Mouse (Mus musculus) natural killer cell, adult 2 months (primary cell): ENCODE data around the gene Anxa5.

Experiments
- DNase-seq, 2 experiments: peaks; one replicate each; pipeline ENCODE4 v3.0.0; 2022; ENCODE audit warnings: low spot score in 2 of 2

Anxa5 gene

DNA sequence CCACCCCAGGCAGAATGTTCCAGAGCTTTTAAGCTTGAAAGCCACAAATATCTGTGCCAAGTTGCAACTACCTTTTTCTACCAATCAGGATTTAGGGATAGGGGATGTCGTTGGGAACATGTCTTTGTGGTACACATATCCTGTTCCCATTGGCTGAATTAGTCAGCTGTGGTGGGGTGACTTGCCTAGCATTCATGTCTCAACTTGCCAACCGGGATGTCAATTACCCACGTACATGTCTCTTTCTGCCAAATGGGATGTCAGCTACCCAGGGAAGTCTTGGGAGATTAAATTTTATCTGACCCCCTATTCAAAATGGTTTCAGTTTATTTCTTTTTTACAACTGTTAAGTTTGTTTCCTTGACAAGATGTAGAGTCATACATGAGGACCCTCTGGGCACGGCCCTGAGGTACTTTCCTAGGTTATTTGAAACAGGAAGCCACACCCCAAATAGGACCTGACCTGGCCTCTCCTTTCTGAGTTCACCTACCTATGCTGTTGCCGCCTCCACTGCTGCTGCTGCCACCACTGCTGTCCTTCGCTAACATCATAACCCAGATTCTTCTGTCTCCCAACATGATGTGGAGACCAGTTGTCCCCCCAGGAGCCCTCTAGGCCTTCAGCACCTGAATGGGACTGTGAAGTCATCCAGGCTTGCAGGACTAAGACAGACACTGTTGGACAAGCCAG lies 13.3 kb upstream of the Anxa5 start:
- DNase-seq = no peak

DNA sequence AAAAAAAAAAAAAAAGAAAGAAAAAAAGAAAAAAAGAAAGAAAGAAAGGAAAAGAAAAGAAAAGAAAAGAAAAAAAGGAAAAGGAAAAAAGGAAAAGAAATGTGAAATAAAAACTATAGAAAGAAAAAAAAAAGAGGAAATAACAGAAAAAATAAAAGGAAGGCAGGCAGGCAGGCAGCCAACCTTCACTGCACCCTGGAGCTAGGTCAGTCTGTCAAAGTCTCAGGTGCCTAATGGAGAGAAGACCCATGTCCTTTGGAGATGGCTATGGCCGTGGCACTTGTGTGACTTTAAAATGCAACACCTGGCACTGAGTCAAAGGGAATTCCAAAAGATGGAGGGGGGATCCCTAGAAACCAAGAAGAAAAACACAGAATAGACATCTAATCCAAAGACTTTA lies 12.7 kb upstream of the Anxa5 start:
- DNase-seq = no peak

GRCm38 (mm10) chr3:36486881-36487280 lies 11.2 kb upstream of the Anxa5 start:
- no peak for DNase-seq

GRCm38 (mm10) chr3:36486176-36486575 lies 10.5 kb upstream of the Anxa5 start:
- no peak for DNase-seq

- no peak for DNase-seq
These were observed 8.6 kb upstream of the Anxa5 start for GRCm38 (mm10) chr3:36484292-36484691.

DNA sequence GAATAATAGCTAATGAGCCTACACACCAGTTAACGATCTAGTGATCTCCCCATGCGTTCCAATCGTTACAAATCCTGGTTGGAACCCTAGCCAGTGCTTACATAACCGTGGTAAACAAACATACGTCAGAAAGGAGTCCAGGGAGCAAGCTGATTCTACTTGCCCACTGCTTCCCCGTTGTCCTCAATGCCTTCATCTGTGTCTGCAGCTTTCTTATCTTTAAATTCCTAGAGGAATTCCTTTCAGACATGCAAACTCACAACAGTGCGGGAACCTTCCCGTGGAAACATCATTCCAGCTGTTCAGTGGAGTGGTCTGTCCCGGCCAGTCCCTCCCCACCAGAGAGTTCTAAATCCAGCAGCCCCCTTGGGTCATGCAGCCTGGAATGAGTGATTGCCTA lies 7.2 kb upstream of the Anxa5 start:
- DNase-seq = no peak

DNA sequence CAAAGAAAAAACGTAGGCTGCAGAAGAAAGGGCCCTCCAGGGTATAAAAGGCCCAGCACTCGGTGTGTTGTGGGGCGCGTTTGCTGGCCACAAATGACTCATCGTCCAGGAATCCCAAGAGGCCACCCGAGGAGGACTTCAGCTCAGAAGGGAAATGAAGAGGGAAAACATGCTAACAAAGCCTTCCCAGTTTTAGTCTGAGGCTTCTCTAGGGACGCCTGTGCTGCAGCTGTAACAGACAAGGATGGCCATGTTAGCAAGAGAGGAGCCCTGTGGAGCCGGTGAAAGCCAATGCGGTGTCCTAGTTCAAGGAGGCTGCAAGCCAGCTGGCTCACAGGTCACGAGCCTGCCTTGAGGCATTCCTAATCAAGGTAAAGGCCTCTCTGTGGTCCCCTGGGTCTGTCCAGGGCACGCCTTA lies 6.1 kb upstream of the Anxa5 start:
- no peak for DNase-seq

- no peak for DNase-seq
These were observed 4.8 kb upstream of the Anxa5 start for GRCm38 (mm10) chr3:36480486-36480885.

DNA sequence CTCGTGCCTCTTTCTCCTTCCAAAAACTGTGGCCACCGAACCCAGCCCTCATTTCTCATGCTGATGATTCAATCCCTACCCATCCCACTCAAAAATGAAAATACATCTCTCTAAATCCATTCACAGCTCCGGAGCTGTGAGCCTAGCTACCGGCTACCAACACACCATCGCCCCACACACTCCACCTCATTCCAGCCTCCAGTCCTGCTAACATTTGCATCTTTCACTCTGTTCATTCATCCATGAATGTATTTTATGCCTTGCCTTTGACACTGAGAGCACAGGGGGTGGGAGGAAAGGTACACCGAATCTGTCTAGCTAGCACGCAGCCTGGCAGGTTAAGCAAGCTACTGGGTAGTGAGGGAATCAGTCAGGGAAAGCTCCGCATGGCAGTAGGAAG lies 3.1 kb upstream of the Anxa5 start:
- DNase-seq = no peak

DNA sequence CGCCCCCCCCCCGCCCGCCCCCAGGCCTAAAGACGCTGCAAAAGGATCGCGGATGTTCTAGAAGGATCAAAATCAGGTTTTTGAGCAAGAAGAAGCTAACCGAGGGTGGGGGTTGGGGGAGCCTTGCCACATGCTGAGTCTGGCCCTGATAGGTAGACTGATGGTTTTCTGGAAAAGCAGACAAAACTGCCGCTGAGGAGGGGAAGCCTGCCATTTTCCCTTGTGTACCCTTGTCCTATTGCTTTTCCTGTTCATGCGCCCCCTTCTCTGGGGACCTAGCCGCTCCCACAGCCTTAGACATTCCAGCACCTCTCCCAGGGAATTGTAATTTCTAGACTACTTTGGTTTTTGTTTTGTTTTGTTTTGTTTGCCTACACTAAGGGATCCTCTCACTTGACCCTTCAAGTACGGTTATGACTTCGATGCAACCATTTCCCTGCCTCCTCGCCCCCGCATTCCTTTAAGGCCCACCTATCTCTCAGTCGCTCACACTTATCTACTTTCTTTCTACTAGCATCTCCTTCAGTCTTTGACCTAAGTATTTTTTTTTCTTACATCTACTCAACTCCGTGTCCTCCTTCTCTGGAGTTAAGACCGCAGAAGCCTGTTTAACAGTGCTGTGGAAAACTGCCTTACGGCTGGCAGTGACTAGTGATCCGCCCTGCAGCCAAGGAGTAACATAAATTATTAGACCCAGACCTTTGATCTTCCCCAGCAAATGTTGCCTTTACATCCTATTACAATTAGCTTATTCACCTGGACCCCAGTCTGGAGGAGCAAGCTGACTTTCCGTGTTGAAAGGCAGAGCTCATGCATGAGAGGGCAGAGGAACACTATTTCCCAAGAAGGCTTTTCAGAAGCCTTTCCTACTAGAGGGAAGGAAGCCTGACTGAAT lies 814 bp upstream of the Anxa5 start:
- no peak for DNase-seq

GRCm38 (mm10) chr3:36474938-36475483 lies 683 bp downstream of the Anxa5 start:
- peak in 1 of 2 experiments; percentile 7 for DNase-seq

DNA sequence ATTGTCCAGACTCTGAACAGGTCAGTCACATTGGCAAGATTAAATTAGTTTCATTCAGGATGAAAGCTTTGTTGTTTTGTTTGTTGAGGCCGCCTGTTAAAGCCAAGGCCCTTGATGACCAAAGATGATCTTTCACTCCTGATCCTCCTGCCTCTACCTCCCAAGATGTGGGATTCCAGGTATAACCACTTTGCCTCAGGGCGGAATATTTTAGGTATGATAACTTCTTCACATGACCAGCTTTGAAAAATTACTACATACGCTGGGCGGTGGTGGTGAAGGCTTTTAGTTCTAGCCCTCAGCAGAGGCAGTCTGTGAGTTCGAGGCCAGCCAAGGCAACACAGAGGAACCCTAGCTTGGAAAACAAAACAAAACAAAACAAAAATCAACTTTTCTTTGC lies 1.3 kb downstream of the Anxa5 start:
- DNase-seq = no peak

DNA sequence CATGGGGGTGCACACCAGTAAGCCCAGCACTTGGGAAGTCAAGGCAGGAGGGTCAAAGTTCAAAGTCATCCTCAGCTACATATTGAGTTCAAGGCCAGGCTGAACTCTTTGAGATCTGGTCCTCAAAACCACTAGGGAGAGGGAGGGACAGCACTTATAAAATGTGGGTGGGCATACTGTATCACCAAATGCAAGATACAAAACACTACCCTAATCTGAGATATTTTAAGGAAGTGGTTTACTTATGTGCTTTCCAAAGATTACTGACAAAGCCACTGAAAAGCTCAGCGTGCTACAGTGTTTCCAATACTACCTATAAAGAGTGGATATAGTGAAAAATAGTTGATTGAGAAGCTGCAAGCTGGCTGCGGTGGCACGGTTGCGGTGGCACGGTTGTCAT lies 2.5 kb downstream of the Anxa5 start:
- DNase-seq = no peak

DNA sequence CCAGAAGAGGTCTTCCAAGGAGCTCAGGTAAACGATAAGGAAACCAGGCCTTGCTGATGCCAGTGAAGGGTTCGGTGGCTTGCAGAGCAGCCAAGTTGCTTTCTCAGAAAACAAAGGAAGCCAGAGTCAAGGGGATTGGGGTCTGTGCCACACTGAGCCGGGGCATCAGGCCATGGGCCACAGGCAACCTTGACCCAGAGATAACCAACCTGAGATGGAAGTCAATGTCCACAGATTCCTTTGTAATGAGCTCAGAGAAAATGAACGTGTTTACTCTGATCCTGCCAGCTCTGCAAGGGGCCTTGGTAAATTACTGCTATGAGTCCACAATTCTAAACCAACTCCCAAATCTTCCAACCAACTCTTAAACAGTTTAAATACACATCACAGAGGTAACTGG lies 3.8 kb downstream of the Anxa5 start:
- DNase-seq = no peak

GRCm38 (mm10) chr3:36468871-36469270 lies 6.8 kb downstream of the Anxa5 start:
- DNase-seq = no peak

DNA sequence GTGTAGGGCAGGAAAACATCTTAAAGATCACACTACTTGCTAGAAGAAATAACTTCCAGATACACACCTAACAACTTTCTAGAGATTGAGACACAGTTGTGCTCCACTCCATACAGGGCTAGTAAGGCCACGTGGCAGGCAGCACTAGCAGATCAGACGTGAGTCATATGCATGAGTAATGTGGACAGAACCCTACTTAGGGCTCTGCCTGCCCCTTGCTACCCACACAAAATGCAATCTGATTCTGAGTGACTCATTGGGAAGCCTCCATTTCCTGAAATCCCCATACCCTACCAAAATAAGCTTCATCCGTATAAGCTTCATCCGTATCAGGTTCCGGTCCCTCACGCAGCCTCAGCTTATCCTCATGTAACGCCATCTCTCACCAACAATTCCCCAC lies 8.1 kb downstream of the Anxa5 start:
- DNase-seq = no peak

- no peak for DNase-seq
These were observed 10.2 kb downstream of the Anxa5 start for GRCm38 (mm10) chr3:36465538-36465937.

GRCm38 (mm10) chr3:36462348-36462747 lies 13.3 kb downstream of the Anxa5 start:
- DNase-seq = no peak

DNA sequence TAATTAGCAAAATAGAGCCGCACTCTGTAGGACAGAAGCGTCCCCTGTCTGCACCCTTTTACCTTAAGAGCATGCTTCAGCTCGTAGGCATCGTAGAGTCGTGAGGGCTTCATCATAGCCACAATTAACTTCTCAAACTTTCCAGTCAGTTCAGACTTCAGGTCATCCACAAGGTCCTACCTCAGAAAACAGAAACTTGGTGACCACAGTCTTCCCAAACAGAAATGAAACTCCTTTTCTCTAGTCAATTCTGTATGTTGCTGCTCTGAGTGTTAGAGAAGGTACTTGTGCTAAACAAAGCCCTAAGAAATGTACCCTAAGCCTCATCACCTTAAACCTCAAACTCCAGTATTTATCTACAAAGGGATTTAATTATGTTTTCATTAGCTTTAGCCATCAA lies 13.9 kb downstream of the Anxa5 start:
- DNase-seq = no peak

GRCm38 (mm10) chr3:36460717-36461116 lies 15.0 kb downstream of the Anxa5 start:
- DNase-seq = no peak

DNA sequence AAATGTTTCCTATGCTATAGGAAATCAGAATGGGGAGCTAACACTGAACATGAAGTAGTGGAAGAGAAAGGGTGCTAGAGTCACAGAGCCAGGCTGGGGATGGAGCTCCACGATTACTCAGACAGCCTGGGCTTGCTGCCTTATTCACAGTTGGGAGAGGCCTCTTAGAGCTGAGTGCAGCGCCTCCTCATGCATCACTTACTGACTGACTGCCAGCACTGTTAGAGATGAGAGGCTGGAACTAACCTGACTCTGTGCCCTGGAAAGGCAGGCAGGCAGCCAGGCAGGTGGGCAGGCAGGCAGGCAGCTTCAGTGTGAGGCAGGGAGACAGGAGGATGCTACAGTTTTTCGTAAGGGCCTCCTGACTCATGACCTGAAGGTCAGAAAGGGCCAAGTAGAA lies 20.1 kb downstream of the Anxa5 start:
- no peak for DNase-seq

DNA sequence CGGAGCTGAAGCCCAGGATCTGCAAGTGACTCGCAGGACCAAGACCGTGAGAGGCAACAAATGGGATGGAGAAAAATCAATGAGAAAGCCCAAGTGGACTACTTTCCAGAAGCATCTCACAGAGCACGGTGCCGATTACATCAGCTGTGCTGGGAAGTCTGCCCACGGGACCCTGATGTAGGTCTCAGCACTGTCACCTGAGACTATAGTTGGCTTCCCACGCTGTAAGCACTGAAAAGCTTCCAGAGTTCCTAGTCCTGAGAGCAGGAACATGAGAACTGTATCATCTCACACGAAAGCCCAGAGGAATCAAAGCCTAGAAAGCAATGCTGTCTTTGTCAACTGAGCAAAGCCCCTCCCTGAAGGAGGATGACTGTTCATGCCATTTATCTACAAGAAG lies 20.6 kb downstream of the Anxa5 start:
- DNase-seq = no peak

- no peak for DNase-seq
These were observed 23.2 kb downstream of the Anxa5 start for GRCm38 (mm10) chr3:36452502-36452901.
